Mouse (Mus musculus) T-helper 2 cell (primary cell): ENCODE measurements at regions not wholly inside any gene's neighbourhood (a gene's known extent, or its start where the extent isn't known, plus 50 kb on each side); places are given as distances from the start of the nearest gene placed in this dataset.

Experiments used
- in situ Hi-C: fragments of 300-600 bp; cut with MboI, MseI; formaldehyde crosslinking; loops from one replicate; pipeline ENCODE4 v1.15.1; 2025; ENCODE audit warnings: high pct_unique_total_duplicates

DNA sequence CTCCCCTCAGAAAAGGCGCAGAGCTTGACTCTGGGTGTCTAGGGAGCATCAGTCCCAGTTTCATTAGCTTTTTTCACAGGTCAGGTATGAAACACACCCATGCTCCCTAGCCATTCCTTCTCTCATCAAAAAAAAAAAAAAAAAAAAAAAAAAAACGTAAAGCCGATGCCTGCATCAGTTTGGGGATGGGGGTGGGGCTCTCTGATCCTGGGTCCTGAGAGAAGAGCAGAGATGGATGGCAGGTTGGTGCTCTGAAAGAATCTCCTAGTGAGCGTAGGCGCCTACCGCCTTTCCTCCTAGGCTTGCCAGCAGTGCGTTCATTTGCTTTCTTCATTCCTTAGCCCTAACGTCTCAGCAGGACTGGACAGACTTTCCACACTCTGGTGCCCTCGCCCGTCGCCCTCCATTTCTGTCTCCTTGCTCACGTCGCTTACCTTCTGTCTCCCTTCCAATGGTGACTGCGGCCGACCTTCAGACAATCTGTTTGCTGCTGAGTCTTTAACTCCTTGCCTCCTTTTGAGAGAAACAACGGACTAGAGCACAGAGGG lies 267.5 kb downstream of the Agtpbp1 start:
- in situ Hi-C loops = no loop called here

GRCm38 (mm10) chr13:59315811-59316210 lies 269.2 kb downstream of the Agtpbp1 start:
- in situ Hi-C loops = no loop called here

GRCm38 (mm10) chr13:59314419-59314818 lies 270.6 kb downstream of the Agtpbp1 start:
- in situ Hi-C loops = no loop called here

- in situ Hi-C loops = no loop called here
Observed at GRCm38 (mm10) chr13:59313725-59314330, 271.2 kb downstream of the Agtpbp1 start.

DNA sequence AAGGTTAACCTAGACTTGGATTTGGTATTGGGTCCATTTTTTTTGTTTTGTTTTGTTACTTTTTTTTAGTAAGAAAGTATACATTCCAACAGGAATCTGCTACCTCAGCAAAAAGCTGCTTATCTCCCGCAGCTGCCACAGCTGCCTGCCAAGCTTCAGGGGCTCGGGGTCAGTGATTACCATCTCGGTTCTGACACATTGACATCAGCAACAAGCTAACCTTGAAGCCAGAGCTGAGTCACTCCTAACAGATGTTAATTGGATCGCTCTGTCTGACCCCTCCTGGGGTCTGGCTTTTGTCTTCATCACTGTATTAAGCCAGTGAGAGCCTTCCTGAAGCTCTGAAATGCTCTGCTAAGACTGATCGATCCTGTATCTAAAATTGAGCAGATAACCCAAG lies 292.1 kb downstream of the Agtpbp1 start:
- in situ Hi-C loops = no loop called here

DNA sequence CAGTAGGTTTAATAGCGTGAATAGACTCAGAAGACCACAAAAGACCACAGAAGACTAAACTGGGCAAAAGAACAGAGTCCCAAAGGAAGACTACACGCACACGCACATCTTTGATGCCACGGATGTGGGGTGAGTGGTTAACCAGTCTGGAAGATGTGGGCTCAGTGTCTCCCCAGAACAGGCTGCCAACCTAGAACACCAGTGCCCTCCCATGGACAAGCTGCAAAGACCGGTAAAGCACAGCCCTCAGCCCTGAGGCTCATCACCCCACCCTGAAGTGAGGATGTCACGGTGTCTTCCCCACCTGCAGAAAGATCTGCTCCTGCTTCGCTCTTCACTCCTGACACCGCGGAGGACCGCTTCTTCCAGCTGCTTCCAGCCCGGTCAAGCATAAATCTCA lies 295.9 kb downstream of the Agtpbp1 start:
- in situ Hi-C loops = no loop called here

DNA sequence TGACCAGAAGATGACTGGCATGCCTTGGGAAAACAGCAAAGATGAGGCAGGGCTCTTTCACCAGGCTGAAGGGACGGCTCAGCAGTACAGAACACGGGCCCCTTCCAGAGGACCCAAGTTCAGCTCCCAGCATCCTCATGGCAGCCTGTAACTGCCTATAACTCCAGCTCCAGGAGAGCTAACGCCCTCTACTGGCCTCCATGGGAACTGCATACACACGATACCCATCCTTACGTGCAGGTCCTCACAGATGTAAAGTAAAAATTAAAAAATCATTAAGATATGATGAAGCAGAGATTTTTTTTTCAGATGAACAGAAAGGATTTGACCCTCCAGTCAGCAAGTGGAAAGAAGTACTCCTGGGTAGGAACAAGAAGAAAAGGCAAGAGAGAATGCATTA lies 303.8 kb downstream of the Agtpbp1 start:
- in situ Hi-C loops = no loop called here

GRCm38 (mm10) chr13:59279136-59279535 lies 305.9 kb downstream of the Agtpbp1 start:
- in situ Hi-C loops = no loop called here

GRCm38 (mm10) chr13:59271661-59272060 lies 313.4 kb downstream of the Agtpbp1 start:
- in situ Hi-C loops = no loop called here

GRCm38 (mm10) chr13:59266854-59267253 lies 318.2 kb downstream of the Agtpbp1 start:
- in situ Hi-C loops = no loop called here

GRCm38 (mm10) chr13:59264126-59264525 lies 320.9 kb downstream of the Agtpbp1 start:
- in situ Hi-C loops = no loop called here

DNA sequence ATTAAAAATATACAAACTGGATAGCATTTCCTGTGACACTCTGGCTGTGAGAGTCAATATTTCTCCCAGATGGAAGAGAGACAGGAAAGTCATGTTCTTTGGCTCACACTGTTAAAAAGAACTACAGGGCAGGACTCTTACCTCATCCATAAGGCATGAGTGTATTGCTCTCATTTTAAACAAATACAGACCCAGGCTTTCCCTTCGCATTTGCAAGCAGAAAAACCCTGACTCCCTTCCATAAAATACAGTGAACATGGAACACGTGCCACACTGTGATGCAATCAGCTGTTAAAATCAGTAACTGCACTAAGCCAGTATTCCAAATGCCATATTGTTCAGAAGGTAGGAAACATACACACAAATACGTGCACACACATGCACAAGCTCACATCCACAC lies 323.1 kb downstream of the Agtpbp1 start:
- in situ Hi-C loops = no loop called here

DNA sequence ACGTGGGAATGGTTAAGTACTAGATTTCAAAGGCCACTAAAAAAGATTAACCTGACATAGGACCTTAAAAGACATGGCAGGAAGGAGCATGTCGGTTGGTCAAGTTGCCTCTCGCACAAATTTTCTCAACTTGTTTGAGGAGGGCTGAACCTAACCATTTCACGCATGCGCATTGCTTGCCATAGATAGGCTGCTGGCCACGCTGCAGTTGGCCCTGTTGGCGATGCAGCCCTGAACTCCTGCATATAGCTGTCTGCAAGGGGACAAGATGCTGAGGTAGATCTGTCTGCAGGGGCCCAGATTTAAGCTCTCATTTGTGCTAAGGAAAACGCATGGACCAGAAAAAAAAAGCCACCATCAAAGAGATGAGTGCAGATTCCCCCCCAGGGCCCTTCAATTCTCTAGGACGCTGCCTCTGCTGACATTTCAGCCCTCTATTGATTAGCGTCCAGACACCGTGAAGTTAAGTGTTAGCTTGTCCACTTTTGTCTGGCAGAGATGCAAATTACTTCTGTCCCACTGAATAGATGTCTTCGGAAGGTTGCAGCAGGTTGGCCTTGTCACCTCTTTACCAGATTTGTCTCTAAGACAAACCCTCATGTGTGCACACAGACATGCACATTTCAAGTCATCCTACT lies 329.1 kb downstream of the Agtpbp1 start:
- in situ Hi-C loops = loop anchor here (10.0 kb wide), 1 partner anchor 1591 kb away; no protein-coding TSS in a partner anchor

GRCm38 (mm10) chr13:59253667-59254558 lies 331.1 kb downstream of the Agtpbp1 start:
- in situ Hi-C loops = loop anchor here (10.0 kb wide), 1 partner anchor 1589 kb away; no protein-coding TSS in a partner anchor

DNA sequence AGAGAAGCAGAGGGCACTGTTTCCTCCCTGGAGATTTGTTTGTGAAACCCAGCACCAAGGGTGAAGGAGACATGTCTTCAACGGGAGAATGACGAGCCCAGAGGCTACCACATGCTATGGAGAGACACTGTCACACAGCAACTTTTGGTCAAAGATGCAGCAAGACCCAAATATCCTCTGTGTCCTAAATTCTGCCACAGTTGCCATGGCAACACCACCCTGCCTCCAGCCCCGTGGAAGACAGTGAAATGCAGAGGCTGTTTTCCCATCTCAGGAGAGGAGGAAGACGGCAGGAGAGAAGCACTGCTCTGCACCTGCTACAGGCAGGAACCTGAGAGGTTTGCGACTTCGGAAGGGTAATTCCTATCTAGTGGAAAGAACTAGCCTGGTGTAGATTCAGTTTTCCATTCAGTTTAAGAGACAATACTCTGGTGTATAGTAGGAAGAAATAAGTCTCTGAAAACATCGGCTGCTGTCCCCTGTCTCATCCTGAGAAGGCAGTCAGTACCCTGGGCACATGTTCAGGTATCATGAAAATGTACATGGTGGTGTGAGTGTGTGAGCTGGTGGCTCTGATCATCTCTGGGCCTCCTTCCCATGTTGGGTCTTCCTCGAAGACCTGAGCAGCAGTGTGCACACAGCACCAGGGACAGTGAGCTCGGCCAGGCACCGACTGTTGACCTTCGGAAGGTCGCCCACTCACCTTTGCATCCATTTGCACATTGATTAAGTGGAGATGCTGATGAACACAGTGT lies 333.6 kb downstream of the Agtpbp1 start:
- in situ Hi-C loops = loop anchor here (10.0 kb wide), 1 partner anchor 1587 kb away; no protein-coding TSS in a partner anchor

DNA sequence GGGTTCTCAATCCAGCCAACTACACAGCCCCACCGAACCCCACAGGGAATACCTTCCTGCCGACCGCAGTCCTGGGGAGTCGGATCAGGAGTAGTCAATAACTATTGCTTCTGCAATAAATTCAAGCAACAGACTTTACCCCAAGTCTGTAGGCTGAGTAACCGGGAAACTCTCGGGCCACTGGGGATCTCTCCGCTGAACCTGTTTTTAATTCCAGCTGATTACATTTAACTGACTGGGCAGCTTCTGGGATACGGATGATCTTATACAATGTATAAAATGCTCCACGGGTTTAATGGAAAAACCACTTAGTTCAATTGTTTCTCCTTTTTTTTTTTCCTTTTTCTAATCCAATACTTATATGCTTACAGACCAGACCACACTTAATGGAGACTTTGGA lies 336.6 kb downstream of the Agtpbp1 start:
- in situ Hi-C loops = no loop called here

DNA sequence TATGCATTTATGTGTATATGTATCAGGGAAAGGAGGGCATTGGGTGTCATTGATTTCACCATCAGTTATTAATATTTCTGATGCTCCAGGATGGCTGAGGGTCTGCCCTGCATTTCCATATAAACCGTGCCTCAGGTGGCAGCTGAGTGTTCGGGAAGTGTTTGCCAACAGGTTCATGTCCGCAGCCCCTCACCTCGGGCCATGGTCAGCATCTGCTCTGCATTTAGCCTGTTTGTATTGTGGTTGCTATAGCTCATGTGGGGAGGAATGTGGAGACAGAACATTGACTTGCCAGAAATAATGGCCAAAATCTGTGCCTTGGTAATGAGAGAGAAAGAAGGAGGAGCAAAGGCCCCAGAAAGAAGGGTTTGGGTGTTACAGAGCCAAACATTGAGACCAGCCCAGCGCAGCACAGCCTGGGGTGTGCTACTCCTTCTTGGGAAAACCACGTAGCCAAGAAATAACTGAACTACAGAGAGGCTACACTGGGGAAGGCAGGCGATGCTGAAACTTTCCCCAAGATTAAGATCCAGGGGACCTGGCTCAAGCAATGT lies 338.0 kb downstream of the Agtpbp1 start:
- in situ Hi-C loops = no loop called here

GRCm38 (mm10) chr13:59246070-59246469 lies 339.0 kb downstream of the Agtpbp1 start:
- in situ Hi-C loops = no loop called here

- in situ Hi-C loops = no loop called here
Observed at GRCm38 (mm10) chr13:59244622-59245021, 340.4 kb downstream of the Agtpbp1 start.

DNA sequence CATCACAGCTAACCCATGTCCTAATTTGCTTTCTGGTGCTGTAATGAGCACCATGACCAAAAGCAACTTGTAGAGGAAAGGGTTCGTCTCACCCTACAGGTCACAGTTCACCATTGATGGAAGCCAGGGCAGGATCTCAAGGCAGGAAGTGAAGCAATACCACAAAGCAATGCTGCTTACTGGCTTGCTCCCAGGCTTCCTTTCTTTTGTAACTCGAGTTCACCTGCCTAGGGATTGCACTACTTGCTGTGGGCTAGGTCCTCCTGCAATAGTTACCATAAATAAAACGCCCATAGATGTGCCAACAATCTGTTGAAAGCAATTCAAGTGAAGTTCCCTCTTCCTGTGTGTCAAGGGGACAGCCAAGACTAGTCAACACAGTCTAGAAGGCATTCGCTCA lies 342.4 kb downstream of the Agtpbp1 start:
- in situ Hi-C loops = no loop called here

- in situ Hi-C loops = no loop called here
Observed at GRCm38 (mm10) chr13:59238696-59239095, 346.3 kb downstream of the Agtpbp1 start.
